ENCODE assay signal across 22 mouse cellular contexts in the genomic region with DNA sequence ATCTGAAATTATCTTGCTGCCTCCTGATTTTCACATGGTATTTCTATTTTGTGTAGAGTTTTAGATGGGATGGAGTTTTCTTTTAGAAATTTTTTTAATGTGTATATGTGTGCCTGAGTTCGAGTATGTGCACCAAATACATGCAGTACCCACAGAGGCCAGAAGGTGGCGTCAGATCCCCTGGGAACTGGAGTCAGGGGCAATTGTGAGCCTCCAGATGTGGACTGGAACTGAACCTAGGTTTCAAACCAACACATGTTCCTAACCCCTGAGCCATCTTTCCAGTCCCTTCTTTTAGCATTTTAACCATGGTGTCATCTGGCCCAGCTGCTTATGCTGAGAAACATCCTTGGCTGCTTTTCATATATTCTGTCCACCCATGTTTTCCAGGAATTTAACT.
A peak's percentile ranks its signal among the peaks of the same experiment; 100 is the strongest.
DNase-seq lines count a peak whose midpoint lies in the region; ATAC-seq and TF ChIP-seq lines count a peak whose summit lies in the region.
"Had no signal": no experiment of that assay in that cellular context is flagged by ENCODE, and none has a peak within 500 bp of the region (broad histone marks: within the 10 kb centered on the region; RNA-seq: fewer than 3 reads in every experiment).

No protein-coding gene starts in this region.

- POLR2A ChIA-PET in Patski (lab: Charles Lee): no interaction called here

- ATAC-seq in liver, postnatal 0 days: no peak
- ATAC-seq in liver, embryonic 11.5 days (replicated peaks; ENCODE audit: low FRiP score): no peak
- no peak for ATAC-seq in Patski
- ATAC-seq in forebrain, embryonic 11.5 days (replicated peaks; ENCODE audit: low FRiP score): no peak
- ATAC-seq: midbrain, embryonic 16.5 days had no signal

- H3K36me3 ChIP-seq in liver, postnatal 0 days (replicated peaks; ENCODE audit: insufficient read depth, low read length): no peaks in the 10 kb centered on the region
- no peaks in the 10 kb centered on the region for H3K36me3 ChIP-seq in liver, embryonic 11.5 days (ENCODE audit: control insufficient read depth, insufficient read depth, low read length)
- H3K36me3 ChIP-seq in testis, adult 2 months (ENCODE audit: control insufficient read depth, insufficient read depth, low read length): no peaks in the 10 kb centered on the region
- H3K36me3 ChIP-seq in forebrain, embryonic 11.5 days (ENCODE audit: control insufficient read depth, insufficient read depth, low read length): no peaks in the 10 kb centered on the region
- H3K36me3 ChIP-seq: embryonic facial prominence, embryonic 10.5 days; hindbrain, embryonic 10.5 days; limb, embryonic 10.5 days; neural tube, embryonic 12.5 days had no signal

- no peak for TF ChIP-seq EP300 in liver, postnatal 0 days (IDR thresholded peaks at IDR 0.05; ENCODE audit: low read depth)

- no peaks in the 10 kb centered on the region for H3K9me3 ChIP-seq in liver, postnatal 0 days (ENCODE audit: low read length)
- no peaks in the 10 kb centered on the region for H3K9me3 ChIP-seq in liver, embryonic 11.5 days (ENCODE audit: control insufficient read depth, low read length)
- no peaks in the 10 kb centered on the region; the same call in 1 of the 2 replicates for H3K9me3 ChIP-seq in forebrain, embryonic 11.5 days (ENCODE audit: control insufficient read depth, low read length)
- H3K9me3 ChIP-seq: embryonic facial prominence, embryonic 10.5 days; hindbrain, embryonic 10.5 days; limb, embryonic 10.5 days; neural tube, embryonic 12.5 days had no signal

- H3K9ac ChIP-seq in liver, postnatal 0 days (replicated peaks): no peak overlapping the region
- H3K9ac ChIP-seq in liver, embryonic 11.5 days (ENCODE audit: low read depth, low read length): no peak overlapping the region
- H3K9ac ChIP-seq in forebrain, embryonic 11.5 days (ENCODE audit: low read length): no peak overlapping the region
- H3K9ac ChIP-seq: neural tube, embryonic 12.5 days had no signal

- in situ Hi-C loops in Patski (cut with MboI; ENCODE audit: low pct_unique_long_range_greater_than_20kb): loop anchor here (10.0 kb wide), 1 partner anchor 339 kb away; no protein-coding TSS in a partner anchor

- 70% methylated on average over 2 of the region's 2 CpGs for WGBS in liver, postnatal 0 days (ENCODE audit: insufficient replicate concordance)
- WGBS in liver, embryonic 11.5 days: 75% methylated on average over 2 of the region's 2 CpGs
- WGBS in forebrain, embryonic 11.5 days: 69% methylated on average over 2 of the region's 2 CpGs

- intact Hi-C loops in heart, postnatal 25 days (cut with DNase I): no loop called here

- peak; percentile 41; the same call in 1 of the 2 replicates for TF ChIP-seq CTCF in liver, postnatal 0 days (IDR thresholded peaks at IDR 0.05; ENCODE audit: low read depth)
- peak; percentile 32 for TF ChIP-seq CTCF in Patski (IDR thresholded peaks at IDR 0.05)
- peak; percentile 80; the same call in 1 of the 2 replicates for TF ChIP-seq CTCF in testis, adult 2 months (IDR thresholded peaks at IDR 0.05; ENCODE audit: control insufficient read depth, insufficient read depth, insufficient replicate concordance, low read depth, low read length)

- no peak overlapping the region for H3K27ac ChIP-seq in liver, postnatal 0 days (ENCODE audit: low read depth)
- H3K27ac ChIP-seq in liver, embryonic 11.5 days (ENCODE audit: low read depth, low read length): no peak overlapping the region
- H3K27ac ChIP-seq in testis, adult 2 months (ENCODE audit: control insufficient read depth, insufficient read depth, low read depth, low read length): no peak overlapping the region
- H3K27ac ChIP-seq in forebrain, embryonic 11.5 days (ENCODE audit: low read depth, low read length): no peak overlapping the region
- H3K27ac ChIP-seq: embryonic facial prominence, embryonic 10.5 days; hindbrain, embryonic 10.5 days; limb, embryonic 10.5 days; neural tube, embryonic 12.5 days had no signal

- TF ChIP-seq POLR2A in testis, adult 2 months (IDR thresholded peaks at IDR 0.05; ENCODE audit: control insufficient read depth, low read depth, low read length): no peak

- H3K4me1 ChIP-seq in liver, postnatal 0 days (ENCODE audit: insufficient read depth): no peaks in the 10 kb centered on the region
- no peaks in the 10 kb centered on the region for H3K4me1 ChIP-seq in liver, embryonic 11.5 days (replicated peaks; ENCODE audit: control insufficient read depth, insufficient read depth, low read length)
- H3K4me1 ChIP-seq in testis, adult 2 months (ENCODE audit: control insufficient read depth, insufficient read depth, low read length): no peaks in the 10 kb centered on the region
- no peaks in the 10 kb centered on the region; the same call in 1 of the 2 replicates for H3K4me1 ChIP-seq in forebrain, embryonic 11.5 days (replicated peaks; ENCODE audit: control insufficient read depth, insufficient read depth, low read length)
- H3K4me1 ChIP-seq: neural tube, embryonic 12.5 days had no signal

- no peak overlapping the region for H3K4me3 ChIP-seq in liver, postnatal 0 days (ENCODE audit: low read depth, low read length)
- H3K4me3 ChIP-seq in liver, embryonic 11.5 days (ENCODE audit: low read depth, low read length): no peak overlapping the region
- H3K4me3 ChIP-seq in testis, adult 2 months (ENCODE audit: control insufficient read depth, low read depth, low read length): no peak overlapping the region
- no peak overlapping the region for H3K4me3 ChIP-seq in forebrain, embryonic 11.5 days (ENCODE audit: low read depth, low read length)
- H3K4me3 ChIP-seq: embryonic facial prominence, embryonic 10.5 days; erythroblast, embryonic 14.5 days; hindbrain, embryonic 10.5 days; limb, embryonic 10.5 days; neural tube, embryonic 12.5 days had no signal

- H3K27me3 ChIP-seq in liver, postnatal 0 days (ENCODE audit: insufficient read depth, low read length): no peaks in the 10 kb centered on the region
- H3K27me3 ChIP-seq in liver, embryonic 11.5 days (replicated peaks; ENCODE audit: control insufficient read depth, insufficient read depth, low read length): no peaks in the 10 kb centered on the region
- H3K27me3 ChIP-seq in Patski: no peaks in the 10 kb centered on the region
- H3K27me3 ChIP-seq in testis, adult 2 months (ENCODE audit: control insufficient read depth, insufficient read depth, low read length): no peaks in the 10 kb centered on the region
- no peaks in the 10 kb centered on the region for H3K27me3 ChIP-seq in forebrain, embryonic 11.5 days (ENCODE audit: control insufficient read depth, insufficient read depth, low read length)
- H3K27me3 ChIP-seq: neural tube, embryonic 12.5 days had no signal

- DNase-seq in heart, adult 11 months: peak; percentile 65
- DNase-seq in heart, postnatal 25 days (ENCODE audit: low spot score): no peak
- DNase-seq in liver, postnatal 0 days: no peak
- no peak for DNase-seq in liver, embryonic 11.5 days (ENCODE audit: low spot score)
- no peak for DNase-seq in Patski (ENCODE audit: low read depth, low spot score)
- no peak for DNase-seq in forebrain, embryonic 11.5 days (ENCODE audit: low spot score)
- DNase-seq in gastrocnemius, adult 18-20 months (ENCODE audit: low spot score): no peak
- DNase-seq: adrenal gland, postnatal 14 days; cerebellum, postnatal 36 days; gastrocnemius, postnatal 36 days; kidney, adult 18-20 months; kidney, postnatal 4 days; layer of hippocampus, postnatal 36 days; lung, adult 18-20 months; thymus, postnatal 14 days had no signal

- CTCF ChIA-PET in Patski (lab: Charles Lee): no interaction called here

- no peak overlapping the region for H3K4me2 ChIP-seq in liver, postnatal 0 days (ENCODE audit: low read depth, low read length)
- H3K4me2 ChIP-seq in liver, embryonic 11.5 days: no peak overlapping the region
- no peak overlapping the region for H3K4me2 ChIP-seq in forebrain, embryonic 11.5 days (ENCODE audit: low read depth, low read length, severe bottlenecking)
- H3K4me2 ChIP-seq: neural tube, embryonic 12.5 days had no signal
